Mouse (Mus musculus) embryonic facial prominence, embryonic 14.5 days (tissue): Measurements from ENCODE around the gene Ddx3y. TPM values are rescaled to one million over a fixed set of nuclear protein-coding genes. Genes with fewer than 3 reads are reported as not detected.

Source experiments
- ATAC-seq: fragments of 200-750 bp; cut with Nextera tagmentation; 2 replicates; pipeline ENCODE4 v1.8.0; 2017; ENCODE audit warnings: low read depth, moderate number of reproducible peaks, moderate TSS enrichment
- DNase-seq: peaks from one replicate; pipeline ENCODE4 v3.0.0-alpha.2; 2015; ENCODE audit warnings: low spot score
- H3K27ac ChIP-seq: fragments of 300-500 bp; sonication (generic); replicated peaks from 2 replicates; pipeline ENCODE4 v1.5.1; 2014; ENCODE audit warnings: low read depth, mild to moderate bottlenecking, low read length, moderate library complexity
- H3K27me3 ChIP-seq: fragments of 300-500 bp; sonication (generic); replicated peaks from 2 replicates; pipeline ENCODE4 v1.6.1; 2014; ENCODE audit warnings: low read length; ENCODE audit not compliant: control insufficient read depth, insufficient read depth
- H3K36me3 ChIP-seq: fragments of 300-500 bp; sonication (generic); 2 replicates; pipeline ENCODE4 v1.6.1; 2014; ENCODE audit warnings: low read length, mixed read lengths; ENCODE audit not compliant: control insufficient read depth, insufficient read depth
- H3K4me1 ChIP-seq: fragments of 300-500 bp; sonication (generic); 2 replicates; pipeline ENCODE4 v1.6.1; 2014; ENCODE audit warnings: antibody characterized with exemption, low read length; ENCODE audit not compliant: control insufficient read depth, insufficient read depth
- H3K4me2 ChIP-seq: fragments of 300-500 bp; sonication (generic); 2 replicates; pipeline ENCODE4 v1.6.1; 2014; ENCODE audit warnings: low read depth, mild to moderate bottlenecking, low read length, moderate library complexity, mixed read lengths
- H3K4me3 ChIP-seq: fragments of 300-500 bp; sonication (generic); 2 replicates; pipeline ENCODE4 v1.5.1; 2014; ENCODE audit warnings: low read depth, mild to moderate bottlenecking, low read length
- H3K9ac ChIP-seq: fragments of 300-500 bp; sonication (generic); 2 replicates; pipeline ENCODE4 v1.6.1; 2014; ENCODE audit warnings: low read depth, mild to moderate bottlenecking, low read length, moderate library complexity, mixed read lengths
- H3K9me3 ChIP-seq: fragments of 300-500 bp; sonication (generic); 2 replicates; pipeline ENCODE4 v1.6.1; 2016; ENCODE audit warnings: low read length; ENCODE audit not compliant: control insufficient read depth
- WGBS: fragments of 180-500 bp; shearing (Covaris S2); extraction: QIAGEN DNeasy Blood & Tissue Kit; methylation state at CpG from one replicate; pipeline ENCODE4 v1.1.7; 2014; 5-methylcytosine and 5-hydroxymethylcytosine counted together
- polyA plus RNA-seq: library from polyadenylated mRNA; unstranded; fragments of >200 nt; fragmentation: Nextera tagmentation; extraction: Ambion mirVana; gene quantifications from 2 replicates; pipeline ENCODE4 v1.2.1, GENCODE M21; 2014

Ddx3y gene
- polyA plus RNA-seq, result 43.4 and 45.3 TPM in 2 replicates

- Histone ChIP-seq H3K4me3 (peak within 1 kb of the TSS; percentile 39), H3K27me3 (no peaks in the 10 kb centered on the region), H3K27ac (peak within 1 kb of the TSS; percentile 84), H3K4me2 (peak within 1 kb of the TSS; percentile 43; the same call in 1 of the 2 replicates), H3K9ac (peak within 1 kb of the TSS; percentile 58), H3K9me3 (no peaks in the 10 kb centered on the region), H3K36me3 (no peaks in the 10 kb centered on the region), H3K4me1 (no peaks in the 10 kb centered on the region)
- WGBS, result 4% methylated on average over 14 of the region's 31 CpGs
- ATAC-seq (peak; percentile 89; the same call in 1 of the 2 replicates), DNase-seq (peak; percentile 92)
Observed at GRCm38 (mm10) chrY:1286171-1286795, at the start of gene Ddx3y. Gene Ddx3y, minus strand, starts transcription at chrY:1286629.

- Histone ChIP-seq H3K27me3 (no peaks in the 10 kb centered on the region), H3K27ac (no peak overlapping the region), H3K36me3 (no peaks in the 10 kb centered on the region), H3K4me2 (no peak overlapping the region), H3K9me3 (no peaks in the 10 kb centered on the region), H3K4me1 (no peaks in the 10 kb centered on the region), H3K4me3 (no peak overlapping the region), H3K9ac (no peak overlapping the region)
- DNase-seq (no peak), ATAC-seq (no peak)
Observed at GRCm38 (mm10) chrY:1293708-1294107, 7.3 kb upstream of the Ddx3y start.

GRCm38 (mm10) chrY:1285735-1286134, 694 bp downstream of the Ddx3y start:
- 1% methylated on average over 12 of the region's 12 CpGs for WGBS
- Histone ChIP-seq H3K4me2 (peak overlapping the region; percentile 43; the same call in 1 of the 2 replicates), H3K27ac (peak overlapping the region; percentile 84), H3K4me1 (no peaks in the 10 kb centered on the region), H3K27me3 (no peaks in the 10 kb centered on the region), H3K9ac (peak overlapping the region; percentile 58), H3K4me3 (peak overlapping the region; percentile 39), H3K9me3 (no peaks in the 10 kb centered on the region), H3K36me3 (no peaks in the 10 kb centered on the region)
- ATAC-seq, result no peak
- DNase-seq, result peak; percentile 4

DNA sequence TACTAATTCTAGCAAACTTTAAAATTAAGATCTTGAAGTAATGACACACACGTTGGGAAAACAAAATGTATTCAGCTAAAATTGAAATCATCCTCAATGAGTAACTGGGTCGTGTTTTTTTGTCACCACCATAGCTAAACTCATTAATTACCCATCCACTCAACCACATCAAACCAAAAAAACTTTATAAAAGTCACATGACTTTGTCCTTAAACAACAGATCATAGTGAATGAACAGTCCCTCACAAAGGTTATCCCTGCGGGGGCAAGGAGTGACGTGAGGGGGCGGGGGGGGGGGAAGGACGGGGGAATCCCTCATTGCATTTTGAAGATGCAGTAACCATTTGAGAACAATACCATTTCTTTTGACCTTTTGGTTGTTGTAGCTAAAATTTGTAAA, 40.3 kb downstream of the Ddx3y start:
- DNase-seq (no peak), ATAC-seq (no peak)
- 70% methylated on average over 6 of the region's 6 CpGs for WGBS
- Histone ChIP-seq H3K9me3 (no peaks in the 10 kb centered on the region), H3K36me3 (no peaks in the 10 kb centered on the region), H3K9ac (no peak overlapping the region), H3K4me3 (peak overlapping the region; percentile 40), H3K27me3 (no peaks in the 10 kb centered on the region), H3K27ac (no peak overlapping the region), H3K4me1 (no peaks in the 10 kb centered on the region), H3K4me2 (peak overlapping the region; percentile 15; the same call in 1 of the 2 replicates)

GRCm38 (mm10) chrY:1245426-1245863, 41.0 kb downstream of the Ddx3y start, which contains the start of gene Uty:
Gene Uty, minus strand, starts transcription at chrY:1245759.
- peak; percentile 91 for ATAC-seq

GRCm38 (mm10) chrY:1244940-1245339, 41.5 kb downstream of the Ddx3y start:
- peak; percentile 0 for DNase-seq
- Histone ChIP-seq H3K27me3 (no peaks in the 10 kb centered on the region), H3K4me1 (no peaks in the 10 kb centered on the region), H3K4me3 (peak overlapping the region; percentile 40), H3K27ac (peak overlapping the region; percentile 83), H3K9ac (peak overlapping the region; percentile 62), H3K9me3 (no peaks in the 10 kb centered on the region), H3K36me3 (no peaks in the 10 kb centered on the region), H3K4me2 (peak overlapping the region; percentile 44)
- no peak for ATAC-seq
- WGBS, result 0% methylated on average over 5 of the region's 9 CpGs

More at GRCm38 (mm10) chrY:1245426-1245863, 41.0 kb downstream of the Ddx3y start, which contains the start of gene Uty:
- Histone ChIP-seq H3K9me3 (no peaks in the 10 kb centered on the region), H3K27me3 (no peaks in the 10 kb centered on the region), H3K4me3 (peak within 1 kb of the TSS; percentile 40), H3K27ac (peak within 1 kb of the TSS; percentile 83), H3K9ac (peak within 1 kb of the TSS; percentile 62), H3K36me3 (no peaks in the 10 kb centered on the region), H3K4me1 (no peaks in the 10 kb centered on the region), H3K4me2 (peak within 1 kb of the TSS; percentile 44)
- peak; percentile 92 for DNase-seq
- WGBS, result 4% methylated on average over 17 of the region's 21 CpGs

DNA sequence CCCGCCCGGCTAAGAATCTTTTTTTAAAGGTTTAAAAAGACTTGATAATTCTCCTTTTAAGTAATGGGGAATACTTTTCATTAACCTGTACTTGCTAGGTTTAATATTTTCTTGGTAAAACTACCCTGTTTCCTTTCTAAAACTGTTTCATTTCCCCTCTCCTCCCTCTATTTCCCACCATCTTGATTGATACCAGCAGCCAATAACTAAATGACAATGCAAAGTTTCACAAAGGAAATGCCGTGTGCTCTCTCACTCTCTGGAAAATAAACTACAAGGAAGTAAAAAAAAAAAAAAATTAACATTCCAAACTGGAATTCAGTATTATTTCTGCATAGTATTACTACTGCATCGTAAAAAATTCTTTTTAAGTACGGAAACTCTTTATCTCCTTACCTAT, 42.0 kb downstream of the Ddx3y start:
- no peak overlapping the region; the same call in 1 of the 2 replicates for H3K9ac ChIP-seq
- ATAC-seq (no peak), DNase-seq (no peak)
- H3K27me3 ChIP-seq, result no peaks in the 10 kb centered on the region
- WGBS, result 57% methylated on average over 5 of the region's 5 CpGs
- no peaks in the 10 kb centered on the region for H3K9me3 ChIP-seq
- no peaks in the 10 kb centered on the region for H3K36me3 ChIP-seq
- H3K27ac ChIP-seq, result no peak overlapping the region
- H3K4me1 ChIP-seq, result no peaks in the 10 kb centered on the region
- peak overlapping the region; percentile 44 for H3K4me2 ChIP-seq
- peak overlapping the region; percentile 40 for H3K4me3 ChIP-seq

GRCm38 (mm10) chrY:1220001-1220400, 66.4 kb downstream of the Ddx3y start:
- Histone ChIP-seq H3K4me3 (no peak overlapping the region), H3K27me3 (no peaks in the 10 kb centered on the region), H3K27ac (no peak overlapping the region), H3K36me3 (no peaks in the 10 kb centered on the region), H3K4me2 (no peak overlapping the region), H3K4me1 (no peaks in the 10 kb centered on the region), H3K9ac (no peak overlapping the region), H3K9me3 (no peaks in the 10 kb centered on the region)
- ATAC-seq, result no peak
- DNase-seq, result no peak
- 85% methylated on average over 7 of the region's 7 CpGs for WGBS
